Mouse (Mus musculus): ENCODE results near the gene Rbm18.

The Rbm18 gene

GRCm38 (mm10) chr2:36104956-36105741 lies 31.4 kb downstream of the Rbm18 start, which contains the start of gene Lhx6:
TSS of gene Lhx6 (minus strand) at chr2:36105408.
- in situ Hi-C loops (cut with MboI, MseI) = loop anchor here (5.0 kb wide), 2 partner anchors 107 to 863 kb away; no protein-coding TSS in a partner anchor

GRCm38 (mm10) chr2:36104436-36104955 lies 32.1 kb downstream of the Rbm18 start:
- in situ Hi-C loops (cut with MboI, MseI) = loop anchor here (5.0 kb wide), 2 partner anchors 108 to 862 kb away; no protein-coding TSS in a partner anchor

DNA sequence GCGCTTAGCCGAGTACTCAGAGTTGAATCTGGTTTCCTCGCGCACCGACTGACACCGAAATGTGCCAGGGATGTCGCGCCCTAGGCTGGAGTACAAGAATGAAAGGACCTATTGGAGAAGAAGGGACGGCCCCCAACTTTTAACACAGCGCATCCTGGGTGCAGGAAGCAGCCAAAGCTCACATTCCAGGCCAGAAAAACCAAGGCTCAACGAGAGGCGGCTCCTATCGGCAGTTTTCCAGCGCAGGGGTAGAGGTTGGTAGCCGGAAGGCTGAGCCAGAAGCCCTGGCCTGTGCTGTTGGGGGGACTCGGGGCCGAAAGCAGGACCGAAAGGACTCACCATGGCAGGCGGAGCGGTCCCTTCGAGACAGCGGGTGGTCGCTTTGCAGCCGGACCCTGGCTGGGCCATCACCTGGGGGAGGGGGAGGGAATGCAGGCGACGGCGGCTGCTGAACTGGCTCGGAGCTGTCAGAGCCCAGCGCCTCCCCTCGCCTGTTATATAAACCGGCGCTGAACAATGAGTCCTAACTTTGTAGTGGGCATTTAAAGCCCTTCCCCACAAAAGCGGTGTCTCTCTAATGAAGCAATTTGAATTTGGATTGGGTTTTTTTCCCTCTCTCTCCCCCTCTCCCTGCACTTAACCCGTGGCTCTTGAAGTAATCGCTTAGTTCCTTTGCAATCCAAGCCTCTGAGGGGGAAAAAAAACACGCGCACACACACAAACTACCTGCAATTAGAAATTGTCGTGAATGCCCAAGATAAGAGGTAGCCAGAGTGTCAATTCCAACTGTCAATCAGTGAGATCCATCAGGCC lies 32.8 kb downstream of the Rbm18 start:
- in situ Hi-C loops (cut with MboI, MseI) = loop anchor here (5.0 kb wide), 2 partner anchors 109 to 861 kb away; no protein-coding TSS in a partner anchor

- in situ Hi-C loops (cut with MboI, MseI) = loop anchor here (5.0 kb wide), 2 partner anchors 109 to 861 kb away; no protein-coding TSS in a partner anchor
Observed at GRCm38 (mm10) chr2:36103069-36103554, 33.5 kb downstream of the Rbm18 start.

GRCm38 (mm10) chr2:36102559-36102946 lies 34.0 kb downstream of the Rbm18 start:
- in situ Hi-C loops (cut with MboI, MseI) = loop anchor here (5.0 kb wide), 2 partner anchors 110 to 860 kb away; no protein-coding TSS in a partner anchor

- in situ Hi-C loops (cut with MboI, MseI) = loop anchor here (5.0 kb wide), 2 partner anchors 110 to 860 kb away; no protein-coding TSS in a partner anchor
Observed at GRCm38 (mm10) chr2:36101866-36102558, 34.6 kb downstream of the Rbm18 start.

- in situ Hi-C loops (cut with MboI, MseI) = loop anchor here (5.0 to 10.0 kb wide), 4 partner anchors 102 to 1535 kb away; no protein-coding TSS in a partner anchor
Observed at GRCm38 (mm10) chr2:36099739-36100138, 36.8 kb downstream of the Rbm18 start.

DNA sequence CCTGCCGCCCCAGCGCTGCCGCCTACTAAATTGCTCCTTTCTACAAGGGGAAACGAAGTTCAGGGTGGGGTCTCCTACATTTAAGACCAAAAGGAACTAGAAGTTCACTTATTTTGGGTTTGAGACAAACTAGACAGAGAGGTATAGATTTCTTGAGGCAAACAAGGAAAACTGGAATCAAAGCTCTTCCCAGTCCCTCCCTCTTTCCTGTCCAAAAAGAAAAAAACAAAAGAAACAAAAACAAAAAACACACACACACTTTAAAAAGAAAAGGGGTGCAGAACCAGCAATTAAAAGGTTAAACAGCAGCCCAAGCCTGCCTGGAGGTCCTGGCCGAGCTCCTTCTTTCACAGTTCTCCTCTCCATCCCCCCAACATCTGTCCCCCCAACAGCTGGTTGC lies 38.6 kb downstream of the Rbm18 start:
- in situ Hi-C loops (cut with MboI, MseI) = loop anchor here (5.0 to 10.0 kb wide), 2 partner anchors 101 to 1533 kb away; no protein-coding TSS in a partner anchor

DNA sequence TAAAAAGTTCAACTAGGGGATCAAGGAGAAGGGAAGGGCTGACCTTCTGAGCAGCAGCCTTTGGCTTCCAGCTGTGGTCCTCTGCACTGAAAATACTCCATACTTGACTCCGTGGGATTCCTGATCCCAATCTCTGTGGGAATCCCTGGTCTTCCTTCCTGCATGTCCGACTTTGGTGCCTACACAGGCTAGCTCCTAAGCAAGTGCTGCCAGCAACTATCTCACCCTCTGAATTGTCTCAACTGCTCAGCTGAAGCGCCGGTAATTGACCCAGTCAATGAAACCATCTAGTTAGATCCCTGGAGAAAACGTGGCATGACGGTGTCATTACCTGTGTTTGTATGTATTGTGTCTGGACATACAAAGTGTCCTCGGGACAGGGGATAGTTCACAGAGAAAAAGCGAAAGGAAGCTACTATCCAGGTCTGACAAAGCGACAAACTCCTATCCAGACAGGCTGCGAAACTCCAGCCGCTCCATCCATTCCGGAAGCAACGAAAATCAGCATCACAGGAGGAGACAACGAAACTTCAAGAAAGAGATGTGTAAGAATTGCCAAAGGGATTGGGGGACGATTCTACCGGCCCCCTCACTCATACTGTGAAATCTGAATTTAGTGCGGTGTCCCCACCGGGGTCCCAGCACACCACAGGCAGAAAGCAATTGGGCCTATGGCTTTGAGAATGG lies 39.3 kb downstream of the Rbm18 start:
- in situ Hi-C loops (cut with MboI, MseI) = loop anchor here (5.0 to 10.0 kb wide), 2 partner anchors 100 to 1532 kb away; no protein-coding TSS in a partner anchor

DNA sequence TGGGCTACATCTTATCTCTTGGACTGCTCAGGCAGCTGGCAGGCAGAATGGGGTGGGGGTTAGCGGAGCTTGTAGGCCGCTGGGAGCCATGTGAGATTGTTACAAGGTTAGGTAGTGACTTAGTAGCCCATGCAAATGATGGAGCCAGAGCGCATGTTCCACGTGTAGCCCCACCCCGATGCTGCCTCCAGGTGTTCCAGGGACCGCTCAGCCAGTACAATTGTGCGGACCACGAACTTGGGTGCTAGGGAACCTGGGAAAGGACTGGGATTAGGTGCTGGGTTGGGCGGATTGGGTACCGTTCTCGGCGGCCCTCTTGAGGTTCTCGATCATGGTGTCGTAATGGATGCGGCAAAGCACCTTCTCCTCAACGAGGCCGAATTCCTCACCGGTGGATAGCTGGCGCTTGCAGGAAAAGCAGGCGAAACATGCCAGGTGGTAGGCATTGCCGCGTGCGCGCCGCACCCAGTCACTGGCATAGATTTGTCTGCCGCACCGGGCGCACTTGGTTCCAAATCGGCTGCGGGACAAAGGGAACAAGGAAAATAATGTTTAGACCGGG lies 42.6 kb downstream of the Rbm18 start:
- in situ Hi-C loops (cut with MboI, MseI) = loop anchor here in 1 of 2 experiments (10.0 kb wide), 1 partner anchor 1529 kb away; no protein-coding TSS in a partner anchor

DNA sequence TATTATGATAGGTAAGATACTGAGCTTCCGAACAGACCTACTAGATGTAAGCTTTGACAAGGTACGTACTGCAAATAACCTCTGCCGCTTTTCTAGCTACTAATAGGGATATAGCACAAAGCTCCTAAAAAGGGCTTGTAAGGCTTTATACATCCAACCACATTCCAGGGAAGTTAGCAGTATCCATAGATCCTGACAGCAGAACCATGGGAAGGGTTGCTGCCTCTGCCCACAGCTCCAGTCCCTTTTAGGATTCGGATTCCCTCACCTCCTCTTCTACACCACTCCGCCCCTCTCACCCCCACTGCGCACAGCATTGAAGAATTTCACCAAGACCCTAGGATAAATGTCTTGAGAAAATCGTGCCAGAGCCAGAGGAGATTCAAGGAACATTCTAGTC lies 43.3 kb downstream of the Rbm18 start:
- in situ Hi-C loops (cut with MboI, MseI) = loop anchor here in 1 of 2 experiments (10.0 kb wide), 1 partner anchor 1528 kb away; no protein-coding TSS in a partner anchor

DNA sequence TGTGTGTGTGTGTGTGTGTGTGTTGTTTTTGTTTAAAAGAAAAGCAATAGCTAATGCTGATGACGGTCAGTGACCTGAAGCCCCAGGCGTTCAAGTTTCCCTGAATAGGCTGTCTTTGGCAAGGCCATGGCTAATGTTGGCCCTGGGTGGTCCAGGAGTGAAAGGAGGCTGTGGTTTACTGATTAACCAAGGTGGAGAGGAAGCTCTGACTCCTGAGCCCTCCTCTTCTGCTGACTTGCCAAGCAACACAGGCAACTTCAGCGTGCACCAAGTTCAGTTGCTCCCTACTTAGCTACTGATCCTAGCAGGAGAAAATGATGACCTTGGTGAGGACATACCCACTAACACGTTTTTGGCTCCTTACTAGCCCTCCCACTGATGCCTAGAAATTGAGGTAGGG lies 43.8 kb downstream of the Rbm18 start:
- in situ Hi-C loops (cut with MboI, MseI) = loop anchor here in 1 of 2 experiments (10.0 kb wide), 1 partner anchor 1528 kb away; no protein-coding TSS in a partner anchor

DNA sequence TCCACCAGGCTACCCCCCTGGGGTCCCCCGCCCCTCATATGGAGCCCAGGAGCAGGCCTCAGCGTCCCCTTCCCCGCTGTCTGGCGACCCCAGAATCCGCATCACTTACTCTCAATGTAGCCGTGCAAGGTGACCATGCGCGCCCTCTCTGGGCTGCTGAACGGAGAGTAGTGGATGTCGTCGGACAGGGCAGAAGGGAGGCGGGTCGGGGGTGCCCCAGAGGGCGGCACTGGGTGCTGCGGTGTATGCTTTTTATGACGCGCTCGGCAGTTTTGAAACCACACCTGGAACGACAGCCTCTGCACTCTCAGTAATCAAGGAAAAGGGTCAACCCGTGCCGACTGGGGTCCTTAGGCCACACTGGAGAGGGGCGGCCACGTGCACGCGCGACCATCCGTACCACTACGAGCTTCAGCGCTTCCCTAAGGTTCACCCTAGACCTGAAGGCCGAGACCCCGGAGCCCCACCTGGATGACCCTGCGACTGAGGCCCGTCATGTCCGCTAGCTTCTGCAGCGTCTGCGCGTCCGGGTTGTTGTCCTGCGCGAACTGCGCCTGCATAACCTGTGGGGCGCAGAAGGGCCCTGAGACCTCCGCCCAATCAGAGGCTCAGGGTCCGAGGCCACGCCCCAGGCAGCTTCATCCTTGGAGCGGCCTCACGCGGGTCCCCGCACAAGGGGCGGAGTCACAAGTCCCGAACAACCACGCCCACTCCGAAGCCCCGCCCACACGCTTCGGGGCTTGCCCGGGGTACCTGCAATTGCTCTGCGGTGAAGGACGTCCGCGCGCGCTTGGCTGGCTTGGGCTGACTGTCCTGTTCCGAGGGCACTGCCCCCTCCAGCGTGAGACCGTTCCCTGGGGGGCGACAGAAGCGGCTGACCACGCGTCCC lies 45.5 kb downstream of the Rbm18 start:
- in situ Hi-C loops (cut with MboI, MseI) = loop anchor here in 1 of 2 experiments (10.0 kb wide), 1 partner anchor 1526 kb away; no protein-coding TSS in a partner anchor

- in situ Hi-C loops (cut with MboI, MseI) = no loop called here
Observed at GRCm38 (mm10) chr2:36089190-36089589, 47.4 kb downstream of the Rbm18 start.

DNA sequence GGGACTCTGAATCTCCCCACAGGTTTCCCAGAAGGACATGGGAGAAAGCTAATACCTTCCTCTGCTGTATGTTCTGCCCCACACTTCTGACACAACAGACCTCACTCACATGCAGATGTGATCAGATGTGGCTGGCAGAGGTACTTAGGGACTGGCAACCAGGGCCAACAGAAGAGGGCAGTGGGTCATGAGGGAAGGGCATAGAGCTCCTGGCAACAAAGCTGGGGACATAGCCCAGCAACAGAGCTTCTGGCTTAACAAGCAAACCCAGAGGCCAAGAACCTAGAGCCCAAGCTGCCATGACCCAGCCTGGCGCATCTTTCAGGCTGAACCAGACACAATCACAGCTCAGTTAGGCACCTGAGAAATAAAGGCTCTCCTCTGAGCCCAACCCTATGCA lies 51.5 kb downstream of the Rbm18 start:
- in situ Hi-C loops (cut with MboI, MseI) = no loop called here

DNA sequence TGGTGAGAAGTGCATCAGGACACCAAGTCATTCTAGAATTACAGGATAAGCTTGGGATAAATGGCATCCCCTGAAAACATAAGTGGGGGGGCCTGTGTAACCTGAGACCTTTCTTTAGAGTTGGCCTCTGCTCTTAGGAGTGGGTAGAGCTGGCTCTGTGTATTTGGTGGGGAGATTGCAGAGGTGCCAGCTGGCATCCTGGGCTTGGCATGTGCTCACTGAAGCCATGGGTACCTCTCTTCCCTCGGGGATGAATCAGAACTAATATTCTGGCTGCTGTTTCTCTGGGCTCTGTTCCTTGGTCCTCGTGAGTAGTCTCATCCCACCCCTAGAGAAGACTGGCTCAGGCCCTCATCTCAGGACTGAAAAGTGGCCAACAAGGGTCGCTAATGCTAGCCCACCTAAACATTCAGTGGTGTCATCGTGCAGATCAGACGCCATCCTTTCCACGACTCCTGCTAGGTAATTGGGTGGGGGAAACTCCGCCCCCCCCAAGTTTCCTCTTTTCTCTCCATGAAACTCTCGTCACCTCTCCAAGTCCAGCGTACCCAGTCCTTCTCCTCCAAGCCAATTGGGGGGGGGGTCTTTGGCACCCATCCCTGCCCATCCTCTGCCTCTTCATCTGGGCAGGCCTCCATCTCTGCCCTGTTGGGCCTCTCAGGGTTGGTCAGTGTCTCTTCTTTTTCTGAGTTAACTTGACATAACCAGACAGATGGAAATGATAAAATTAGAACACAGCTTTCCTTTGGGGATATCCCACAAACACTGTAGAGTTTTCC lies 53.6 kb downstream of the Rbm18 start:
- in situ Hi-C loops (cut with MboI, MseI) = no loop called here

DNA sequence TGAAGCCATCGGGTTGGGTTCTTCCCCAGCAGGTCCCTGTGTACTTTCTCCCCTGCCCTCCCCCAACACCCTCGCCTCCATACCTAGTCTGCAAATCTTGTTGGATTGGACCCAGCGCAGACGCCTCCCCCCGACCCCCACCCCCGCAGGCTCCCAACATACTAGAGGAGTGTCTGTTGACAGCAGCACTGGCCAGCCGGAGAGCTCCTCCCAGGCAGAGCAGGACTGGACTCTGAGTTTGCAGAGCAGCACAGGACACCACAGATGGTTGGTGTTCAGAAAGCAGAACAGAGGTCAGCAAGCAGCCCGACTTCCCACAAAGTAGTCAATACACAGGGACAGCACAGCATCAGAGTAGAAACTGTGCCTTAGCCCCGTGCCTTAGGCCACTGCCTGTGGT lies 55.1 kb downstream of the Rbm18 start:
- in situ Hi-C loops (cut with MboI, MseI) = no loop called here

All from T-helper 17 cell (primary cell).